Comparison of ENCODE assay signal across 10 mouse cellular contexts in genomic region chr8:94010101-94010705, GRCm38 (mm10). TPM values are rescaled to one million over a fixed set of nuclear protein-coding genes. Genes with fewer than 3 reads are reported as not detected.
DNase-seq lines count a peak whose midpoint lies in the region; ATAC-seq and TF ChIP-seq lines count a peak whose summit lies in the region.
"Had no signal": no experiment of that assay in that cellular context is flagged by ENCODE, and none has a peak within 500 bp of the region (broad histone marks: within the 10 kb centered on the region; RNA-seq: fewer than 3 reads in every experiment).

No protein-coding gene starts in this region.

- H3K79me2 ChIP-seq in heart, adult 2 months (replicated peaks; ENCODE audit: control insufficient read depth, insufficient read depth, low read length), result peaks cover 6% of the 10 kb centered on the region

- no peak for ATAC-seq in heart, embryonic 11.5 days (replicated peaks; ENCODE audit: insufficient number of reproducible peaks, low FRiP score, low TSS enrichment)
- ATAC-seq in embryonic facial prominence, embryonic 15.5 days (ENCODE audit: insufficient number of reproducible peaks, low FRiP score, low TSS enrichment, low read depth), result no peak
- ATAC-seq in liver, embryonic 13.5 days (ENCODE audit: low read depth), result no peak

- H3K27me3 ChIP-seq in heart, embryonic 11.5 days (ENCODE audit: control insufficient read depth, insufficient read depth, low read length), result no peaks in the 10 kb centered on the region
- no peaks in the 10 kb centered on the region for H3K27me3 ChIP-seq in heart, adult 2 months (ENCODE audit: control insufficient read depth, insufficient read depth, low read length)
- no peaks in the 10 kb centered on the region for H3K27me3 ChIP-seq in embryonic facial prominence, embryonic 15.5 days
- no peaks in the 10 kb centered on the region for H3K27me3 ChIP-seq in liver, embryonic 13.5 days

- peak overlapping the region; percentile 83 for H3K4me2 ChIP-seq in heart, embryonic 11.5 days
- 0 out of 2 replicates have a peak overlapping the region, but pooled peaks have one; percentile 15 for H3K4me2 ChIP-seq in embryonic facial prominence, embryonic 15.5 days (replicated peaks)
- peak overlapping the region; percentile 65 for H3K4me2 ChIP-seq in liver, embryonic 13.5 days

- no peak for TF ChIP-seq POLR2A in heart, adult 2 months (IDR thresholded peaks at IDR 0.05; ENCODE audit: insufficient read depth, low read depth, low read length)

- intact Hi-C loops in heart, adult 2 months (cut with DNase I), result loop anchor here (5.0 kb wide), 1 partner anchor 87 kb away; the partner anchor contains the start of gene Bbs2

- 0 out of 2 replicates have a peak overlapping the region, but pooled peaks have one; percentile 12 for H3K4me3 ChIP-seq in heart, embryonic 11.5 days (ENCODE audit: low read depth, low read length)
- no peak overlapping the region for H3K4me3 ChIP-seq in heart, adult 2 months
- H3K4me3 ChIP-seq in embryonic facial prominence, embryonic 15.5 days (replicated peaks), result no peak overlapping the region
- peak overlapping the region; percentile 96 for H3K4me3 ChIP-seq in liver, embryonic 13.5 days (replicated peaks)

- 58% methylated on average over 2 of the region's 2 CpGs for WGBS in heart, embryonic 11.5 days (ENCODE audit: insufficient replicate concordance)
- 41% methylated on average over 2 of the region's 2 CpGs for WGBS in heart, adult 2 months
- WGBS in embryonic facial prominence, embryonic 15.5 days, result 61% methylated on average over 2 of the region's 2 CpGs
- 48% methylated on average over 2 of the region's 2 CpGs for WGBS in liver, embryonic 13.5 days (ENCODE audit: insufficient replicate concordance)

- TF ChIP-seq CTCF in heart, adult 2 months (IDR thresholded peaks at IDR 0.05), result no peak

- no peak for DNase-seq in heart, adult 2 months
- DNase-seq in A20 (ENCODE audit: low read depth, low spot score), result peak; percentile 63
- DNase-seq in liver, embryonic 13.5 days, result no peak
- DNase-seq in urinary bladder, postnatal 25 days (ENCODE audit: low spot score), result no peak
- DNase-seq in lung, postnatal 36 days, result no peak
- DNase-seq in natural killer cell, adult 2 months (ENCODE audit: low spot score in 2 of 2), result no peak
- DNase-seq: cerebellum, postnatal 10 days; kidney, postnatal 4 days had no signal

- no peaks in the 10 kb centered on the region for H3K9me3 ChIP-seq in heart, embryonic 11.5 days (replicated peaks; ENCODE audit: control insufficient read depth, low read length)
- no peaks in the 10 kb centered on the region for H3K9me3 ChIP-seq in embryonic facial prominence, embryonic 15.5 days (replicated peaks)
- no peaks in the 10 kb centered on the region for H3K9me3 ChIP-seq in liver, embryonic 13.5 days (replicated peaks)

- no peaks in the 10 kb centered on the region for H3K36me3 ChIP-seq in heart, embryonic 11.5 days (ENCODE audit: control insufficient read depth, insufficient read depth, low read length)
- no peaks in the 10 kb centered on the region; the same call in 1 of the 2 replicates for H3K36me3 ChIP-seq in heart, adult 2 months (ENCODE audit: control insufficient read depth, insufficient read depth, low read length)
- H3K36me3 ChIP-seq in embryonic facial prominence, embryonic 15.5 days, result 0 out of 2 replicates have a peak, but pooled peaks cover 3% of the 10 kb centered on the region
- H3K36me3 ChIP-seq in liver, embryonic 13.5 days, result peaks cover 18% of the 10 kb centered on the region

- no peak overlapping the region for H3K9ac ChIP-seq in heart, embryonic 11.5 days (ENCODE audit: low read depth, low read length)
- H3K9ac ChIP-seq in heart, adult 2 months (ENCODE audit: low read depth, low read length), result no peak overlapping the region
- H3K9ac ChIP-seq in embryonic facial prominence, embryonic 15.5 days, result no peak overlapping the region
- peak overlapping the region; percentile 99 for H3K9ac ChIP-seq in liver, embryonic 13.5 days

- no peak overlapping the region for H3K27ac ChIP-seq in heart, embryonic 11.5 days (ENCODE audit: low read depth, low read length)
- no peak overlapping the region for H3K27ac ChIP-seq in heart, adult 2 months
- H3K27ac ChIP-seq in embryonic facial prominence, embryonic 15.5 days (replicated peaks), result no peak overlapping the region
- peak overlapping the region; percentile 75 for H3K27ac ChIP-seq in liver, embryonic 13.5 days

- peaks cover 19% of the 10 kb centered on the region for H3K4me1 ChIP-seq in heart, embryonic 11.5 days (ENCODE audit: control insufficient read depth, insufficient read depth, low read length)
- H3K4me1 ChIP-seq in heart, adult 2 months (ENCODE audit: control insufficient read depth, insufficient read depth, low read length), result peaks cover 7% of the 10 kb centered on the region
- peaks cover 20% of the 10 kb centered on the region for H3K4me1 ChIP-seq in embryonic facial prominence, embryonic 15.5 days
- H3K4me1 ChIP-seq in liver, embryonic 13.5 days (replicated peaks), result peaks cover 56% of the 10 kb centered on the region

- no peak for TF ChIP-seq EP300 in heart, adult 2 months (IDR thresholded peaks at IDR 0.05; ENCODE audit: insufficient read depth, low read depth, low read length)

RNA-seq across cellular contexts. Expression of gene Amfr, which starts 2.4 kb away (rescaled TPM):
- 47.3 and 55.0 TPM in 2 replicates for polyA plus RNA-seq in heart, embryonic 11.5 days (2014; fragmentation: Nextera tagmentation; extraction: Ambion mirVana)
- total RNA-seq in heart, adult 2 months (2021), result 100 to 1,000 TPM; 115 to 140 TPM
- 127 and 155 TPM in 2 replicates for polyA plus RNA-seq in heart, adult 2 months (2012; rRNA removed)
- 49.3 and 49.8 TPM in 2 replicates for polyA plus RNA-seq in embryonic facial prominence, embryonic 15.5 days (2015; fragmentation: Nextera tagmentation; extraction: Ambion mirVana)
- 44.1 and 45.6 TPM in 2 replicates for polyA plus RNA-seq in liver, embryonic 13.5 days (2015; fragmentation: Nextera tagmentation; extraction: Ambion mirVana)

RNA-seq across cellular contexts. Expression of gene Nudt21, which starts 26.6 kb away (rescaled TPM):
- polyA plus RNA-seq in heart, embryonic 11.5 days (2014; fragmentation: Nextera tagmentation; extraction: Ambion mirVana), result 91.3 and 94.6 TPM in 2 replicates
- total RNA-seq in heart, adult 2 months (2021), result 10 to 100 TPM; 22.4 to 23.9 TPM
- 10.7 and 12.7 TPM in 2 replicates for polyA plus RNA-seq in heart, adult 2 months (2012; rRNA removed)
- polyA plus RNA-seq in embryonic facial prominence, embryonic 15.5 days (2015; fragmentation: Nextera tagmentation; extraction: Ambion mirVana), result 95.0 and 103 TPM in 2 replicates
- 97.3 and 110 TPM in 2 replicates for polyA plus RNA-seq in liver, embryonic 13.5 days (2015; fragmentation: Nextera tagmentation; extraction: Ambion mirVana)

RNA-seq across cellular contexts. Expression of gene Ogfod1, which starts 26.8 kb away (rescaled TPM):
- polyA plus RNA-seq in heart, embryonic 11.5 days (2014; fragmentation: Nextera tagmentation; extraction: Ambion mirVana), result 13.2 and 13.9 TPM in 2 replicates
- total RNA-seq in heart, adult 2 months (2021), result 10 to 100 TPM; 28.0 to 30.3 TPM
- 11.3 and 19.6 TPM in 2 replicates for polyA plus RNA-seq in heart, adult 2 months (2012; rRNA removed)
- 12.4 and 16.1 TPM in 2 replicates for polyA plus RNA-seq in embryonic facial prominence, embryonic 15.5 days (2015; fragmentation: Nextera tagmentation; extraction: Ambion mirVana)
- 4.8 and 6.4 TPM in 2 replicates for polyA plus RNA-seq in liver, embryonic 13.5 days (2015; fragmentation: Nextera tagmentation; extraction: Ambion mirVana)

Comparison
In these comparisons a context has a peak if more than half of its experiments do, and no peak if none do; other contexts are left out.
1. H3K4me3 ChIP-seq: peak in heart, embryonic 11.5 days (single experiment) and liver, embryonic 13.5 days (single experiment); none in heart, adult 2 months (single experiment) and embryonic facial prominence, embryonic 15.5 days (single experiment).
2. H3K4me2 ChIP-seq: peak in every context shown above with its lines; median percentile 83 in heart, embryonic 11.5 days; 65 in liver, embryonic 13.5 days; 15 in embryonic facial prominence, embryonic 15.5 days.